Mouse (Mus musculus) myocyte (in vitro differentiated cells): ENCODE measurements around the gene Psenen.
A peak's percentile ranks its signal among the peaks of the same experiment; 100 is the strongest.

ENCODE experiments used
- CEBPB ChIP-seq: IDR thresholded peaks from 2 replicates; pipeline ENCODE4 v1.6.1; 2011; ENCODE audit warnings: mild to moderate bottlenecking, moderate library complexity; ENCODE audit not compliant: poor library complexity, insufficient read depth, severe bottlenecking
- MAX ChIP-seq: IDR thresholded peaks from one replicate; pipeline ENCODE4 v1.6.1; 2011; ENCODE audit warnings: low read depth, mild to moderate bottlenecking, control low read depth
- MYOD1 ChIP-seq, 3 experiments: IDR thresholded peaks; one replicate each; pipeline ENCODE4 v1.6.1; 2011; ENCODE audit warnings: control low read depth in 2 of 3, low read depth in 2 of 3, mild to moderate bottlenecking in 2 of 3, moderate library complexity in 1 of 3; ENCODE audit not compliant: insufficient read length in 2 of 3, control insufficient read depth in 1 of 3
- MYOG ChIP-seq, 3 experiments: IDR thresholded peaks; one replicate each; pipeline ENCODE4 v1.6.1; 2011; ENCODE audit warnings: control low read depth in 2 of 3, low read depth in 2 of 3, mild to moderate bottlenecking in 2 of 3; ENCODE audit not compliant: insufficient read length in 2 of 3, control insufficient read depth in 1 of 3, insufficient read depth in 1 of 3
- POLR2A ChIP-seq: IDR thresholded peaks from one replicate; pipeline ENCODE4 v1.6.1; 2011; ENCODE audit warnings: low read depth, mild to moderate bottlenecking, control low read depth, moderate library complexity; ENCODE audit not compliant: insufficient read length
- POLR2AphosphoS2 ChIP-seq: IDR thresholded peaks from one replicate; pipeline ENCODE4 v1.6.1; 2011; ENCODE audit warnings: low read depth, control low read depth; ENCODE audit not compliant: insufficient read length
- REST ChIP-seq: IDR thresholded peaks from one replicate; pipeline ENCODE4 v1.6.1; 2011; ENCODE audit warnings: mild to moderate bottlenecking, control low read depth, moderate library complexity; ENCODE audit not compliant: insufficient read depth, insufficient read length
- SRF ChIP-seq: IDR thresholded peaks from one replicate; pipeline ENCODE4 v1.6.1; 2011; ENCODE audit warnings: low read depth; ENCODE audit not compliant: control insufficient read depth, insufficient read length
- TCF3 ChIP-seq: IDR thresholded peaks from one replicate; pipeline ENCODE4 v1.6.1; 2011; ENCODE audit warnings: low read depth, control low read depth; ENCODE audit not compliant: insufficient read length

DNA sequence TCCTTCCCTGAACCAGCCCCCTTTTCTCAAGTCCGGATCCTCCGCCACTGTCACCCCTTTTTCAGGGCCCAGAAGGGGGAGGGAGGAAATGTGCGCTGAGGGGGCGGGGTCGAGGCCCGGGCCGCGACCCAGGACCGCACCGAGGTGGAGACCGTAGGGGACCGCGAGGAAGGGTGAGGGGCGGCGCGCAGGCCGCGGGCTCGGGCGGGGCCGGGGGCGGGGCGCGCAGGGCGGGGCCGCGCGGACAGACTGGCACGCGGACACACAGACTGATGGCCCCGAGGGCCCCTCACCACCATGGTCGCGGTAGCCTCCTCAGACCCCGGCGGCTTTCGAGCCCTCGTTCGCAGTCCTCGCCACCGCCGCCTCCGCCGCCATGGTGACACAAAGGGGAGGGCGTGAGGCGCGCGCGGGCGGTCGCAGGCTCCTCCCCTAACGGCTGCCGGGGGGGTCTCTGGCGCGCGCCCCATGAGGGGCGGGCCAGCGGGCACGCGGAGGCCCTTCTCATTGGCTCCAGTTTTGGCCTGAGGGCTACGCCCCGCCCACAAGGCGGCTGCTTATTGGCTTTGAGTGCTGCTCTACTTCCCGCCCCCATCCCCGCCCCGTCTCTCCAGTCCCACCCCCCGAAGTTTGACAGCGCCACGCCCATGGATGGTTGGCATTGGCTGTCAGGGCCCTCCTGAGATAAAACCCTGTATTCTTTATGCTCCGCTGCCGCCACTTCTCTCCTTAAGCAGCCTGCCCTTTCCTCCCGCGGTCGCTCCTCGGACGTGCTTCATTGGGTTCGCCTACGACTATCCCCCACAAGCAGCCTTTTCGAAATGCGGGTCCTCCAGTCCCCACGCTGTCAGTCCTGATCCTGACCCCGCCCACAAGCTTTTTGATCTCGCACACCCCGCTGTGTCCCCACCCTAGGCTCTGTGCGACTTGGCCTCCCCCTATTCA, 28.5 kb downstream of the Psenen start, which contains the start of gene Arhgap33:
- peak; percentile 49 for TF ChIP-seq POLR2A
- TF ChIP-seq TCF3 = no peak
- no peak for TF ChIP-seq REST
- no peak for TF ChIP-seq MAX
- no peak for TF ChIP-seq CEBPB
- TF ChIP-seq SRF = peak; percentile 37
- no peak for TF ChIP-seq MYOG (IDR thresholded peaks at IDR 0.05; ENCODE audit: control insufficient read depth in 1 of 3, insufficient read depth in 1 of 3, insufficient read length in 2 of 3, low read depth in 2 of 3)
- no peak for TF ChIP-seq MYOD1 (IDR thresholded peaks at IDR 0.05; ENCODE audit: control insufficient read depth in 1 of 3, insufficient read length in 2 of 3, low read depth in 2 of 3)
- peak; percentile 38 for TF ChIP-seq POLR2AphosphoS2
